Mouse (Mus musculus) inflammation-experienced regulatory T-cells, adult 6 months (primary cell): ENCODE results near the gene Sh2d2a. TPM values are rescaled to one million over a fixed set of nuclear protein-coding genes. Genes with fewer than 3 reads are reported as not detected.
"Not testable (repeated sequence)": the region's sequence is repeated elsewhere in the genome, so short reads cannot be mapped to it uniquely, and the experiment has no call there.

Experiments used
- ATAC-seq: one replicate; pipeline ENCODE4 v1.8.0; 2017
- polyA plus RNA-seq, 3 experiments: library from polyadenylated mRNA; unstranded; fragments of 100-300 nt; shearing (Covaris generic); gene quantifications; one replicate each; pipeline ENCODE4 v1.2.1; 2017

Sh2d2a gene
- 100 to 1,000 TPM; 231 to 280 (median 232) TPM for polyA plus RNA-seq

DNA sequence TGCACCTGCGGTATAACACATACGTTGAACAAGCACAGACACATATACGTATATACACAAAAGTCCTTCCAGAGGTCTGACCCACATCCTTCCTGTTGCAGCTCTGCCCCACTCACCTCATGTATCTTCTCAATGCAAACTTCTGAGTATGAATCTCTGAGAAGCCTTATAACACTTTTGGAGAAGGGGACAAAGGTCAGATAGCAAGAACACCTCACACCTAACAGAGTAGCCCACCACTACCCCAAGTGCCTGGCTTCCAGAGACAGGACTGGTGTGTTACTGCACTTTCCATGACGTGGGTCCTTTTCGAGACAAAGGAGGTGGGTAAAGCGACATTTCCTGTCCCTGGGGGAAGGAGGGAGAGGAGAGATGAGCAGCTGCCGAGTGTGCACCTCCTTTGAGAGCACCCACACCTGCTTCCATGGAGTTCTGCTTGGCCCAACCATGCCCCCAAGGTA, at the start of gene Sh2d2a:
Gene Sh2d2a, plus strand, starts transcription at position 106 of the 461 bp plus-strand sequence.
- peak; percentile 76 for ATAC-seq

DNA sequence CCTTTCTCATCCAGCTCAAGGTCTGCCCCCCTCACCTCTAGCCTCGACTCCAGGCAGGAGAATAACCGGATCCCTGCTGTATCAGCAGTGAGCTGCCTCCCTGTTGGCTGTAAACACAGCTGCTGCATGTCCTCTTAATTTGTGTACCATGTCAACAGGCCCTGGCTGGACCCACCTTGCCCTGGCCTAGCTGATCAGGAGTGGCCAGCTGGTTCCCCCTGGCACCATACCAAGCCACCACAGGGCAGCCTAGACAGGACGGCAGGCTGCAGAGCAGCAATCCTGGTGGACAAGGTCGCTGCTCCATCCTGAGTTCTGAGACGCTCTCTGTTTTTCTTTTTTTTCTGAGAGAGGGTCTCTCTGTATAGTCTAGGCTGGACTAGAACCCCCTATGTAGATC, 44.9 kb upstream of the Sh2d2a start:
- no peak for ATAC-seq

DNA sequence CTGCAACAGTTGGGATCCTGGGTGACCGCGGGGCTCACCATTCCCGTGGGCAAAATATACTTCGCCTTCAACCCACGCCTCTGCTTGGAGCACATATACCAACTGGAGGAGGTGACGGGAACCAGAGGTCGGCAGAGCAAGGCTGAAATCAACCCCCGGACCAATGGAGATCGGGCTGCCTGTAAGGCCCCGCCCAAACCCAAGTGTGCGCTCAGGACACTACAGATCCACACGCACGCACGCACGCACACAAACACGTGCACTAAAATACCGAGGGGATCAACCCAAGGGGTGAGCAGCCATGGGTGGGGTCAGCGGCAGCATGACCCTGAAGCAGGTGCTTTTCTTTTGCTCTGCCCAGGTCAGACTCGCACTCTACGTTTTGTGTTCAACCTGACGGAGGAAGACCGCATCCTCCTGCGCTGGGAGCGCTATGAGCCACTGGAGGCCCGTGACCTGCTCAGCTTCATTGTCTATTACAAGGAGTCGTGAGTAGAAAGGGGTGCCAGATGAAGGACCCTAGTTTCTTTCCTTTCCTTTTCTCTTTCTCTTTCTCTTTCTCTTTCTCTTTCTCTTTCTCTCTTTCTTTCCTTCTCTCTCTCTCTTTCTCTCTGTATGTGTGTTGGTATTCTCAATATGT, 42.4 kb upstream of the Sh2d2a start:
- peak; percentile 63 for ATAC-seq

DNA sequence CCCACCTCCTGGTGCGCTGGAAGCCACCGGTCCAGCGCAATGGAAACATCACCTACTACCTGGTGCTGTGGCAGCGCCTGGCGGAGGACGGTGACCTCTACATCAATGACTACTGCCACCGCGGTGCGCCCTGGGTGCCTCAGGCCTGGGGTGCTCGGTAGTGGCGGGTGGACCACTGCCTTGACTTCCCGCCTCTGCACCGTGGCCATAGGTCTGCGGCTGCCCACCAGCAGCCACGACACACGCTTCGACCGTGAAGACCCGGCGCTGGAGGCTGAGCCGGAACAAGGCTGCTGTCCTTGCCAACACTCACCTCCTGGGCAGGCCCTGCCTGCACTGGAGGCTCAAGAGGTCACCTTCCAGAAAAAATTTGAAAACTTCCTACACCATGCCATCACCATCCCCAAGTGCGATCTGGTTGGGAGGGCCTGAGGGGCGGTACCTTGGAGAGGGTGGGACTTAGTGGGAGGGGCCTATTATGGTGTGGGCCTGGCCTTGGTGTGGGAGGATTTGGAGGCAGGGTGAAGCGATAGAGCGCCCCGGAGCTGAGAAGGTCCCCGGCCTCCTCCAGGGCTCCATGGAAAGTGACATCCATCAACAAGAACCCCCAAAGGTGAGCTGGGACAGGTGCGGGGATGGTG, 37.1 kb upstream of the Sh2d2a start:
- no peak for ATAC-seq

DNA sequence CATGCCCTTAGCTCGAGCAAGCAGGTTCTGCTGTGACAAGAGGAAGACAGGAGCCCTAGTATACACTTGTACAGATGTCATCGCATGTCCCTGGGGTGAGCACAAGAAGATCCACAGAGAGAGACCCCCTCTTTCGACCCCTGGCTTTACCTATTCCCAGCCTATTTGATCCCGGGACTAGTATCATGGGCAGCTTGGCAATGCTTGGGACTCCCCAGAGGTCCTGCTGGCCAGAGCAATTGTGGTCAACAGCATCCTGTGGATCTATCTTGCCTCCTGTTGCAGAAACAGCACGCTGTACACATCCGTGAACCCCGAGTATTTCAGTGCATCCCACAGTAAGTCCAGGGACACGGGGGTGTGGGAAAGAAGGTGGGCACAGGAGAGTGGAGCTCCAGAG, 35.3 kb upstream of the Sh2d2a start:
- ATAC-seq = no peak

DNA sequence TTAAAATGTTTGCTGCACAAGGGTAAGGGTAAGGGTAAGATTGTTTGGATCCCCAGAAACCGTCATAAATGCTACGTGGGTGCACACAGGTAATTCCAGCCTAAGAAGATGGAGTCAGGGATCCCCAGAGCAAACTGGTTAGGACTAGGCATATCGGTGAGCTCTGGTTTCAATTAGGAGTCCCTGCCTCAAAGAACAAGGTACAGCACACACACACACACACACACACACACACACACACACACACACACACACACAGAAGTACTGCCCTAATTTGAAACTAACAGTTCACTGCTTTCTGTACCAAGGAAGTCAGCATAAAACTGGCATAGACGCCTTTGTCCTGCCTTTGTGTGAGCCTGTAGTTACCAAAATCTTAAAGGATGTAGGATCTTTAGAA, 34.1 kb upstream of the Sh2d2a start:
- no peak for ATAC-seq

DNA sequence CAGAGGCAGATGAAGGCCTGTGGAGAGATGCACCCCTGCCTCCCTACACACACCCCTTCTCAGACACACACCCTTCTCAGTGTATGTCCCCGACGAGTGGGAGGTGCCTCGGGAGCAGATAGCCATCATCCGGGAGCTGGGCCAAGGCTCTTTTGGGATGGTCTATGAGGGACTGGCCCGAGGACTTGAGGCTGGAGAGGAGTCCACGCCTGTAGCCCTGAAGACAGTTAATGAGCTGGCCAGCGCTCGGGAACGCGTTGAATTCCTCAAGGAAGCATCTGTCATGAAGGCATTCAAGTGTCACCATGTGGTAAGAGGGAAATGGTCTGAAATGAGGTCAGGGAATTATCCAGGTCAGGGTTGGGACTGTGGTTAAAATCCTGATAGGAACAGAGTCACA, 33.7 kb upstream of the Sh2d2a start:
- no peak for ATAC-seq

DNA sequence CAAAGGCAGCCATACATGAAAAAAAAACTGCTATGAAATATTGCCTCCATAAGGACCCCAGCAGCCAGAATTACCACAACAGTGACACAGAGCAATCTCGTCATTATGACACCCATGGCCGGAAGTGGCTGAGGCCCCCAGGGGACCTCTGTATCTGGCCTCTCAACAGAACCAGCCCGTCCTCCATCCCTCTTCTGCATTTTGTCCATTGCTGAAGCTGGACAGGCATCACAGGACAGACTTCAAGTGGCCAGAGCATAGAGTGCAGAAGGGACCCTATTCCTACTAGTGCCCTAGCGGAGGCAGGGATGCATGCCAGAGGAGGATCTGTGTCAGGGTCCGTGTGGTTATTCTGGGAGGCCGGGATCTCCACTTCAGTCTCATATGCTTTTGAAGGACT, 30.4 kb upstream of the Sh2d2a start:
- no peak for ATAC-seq

DNA sequence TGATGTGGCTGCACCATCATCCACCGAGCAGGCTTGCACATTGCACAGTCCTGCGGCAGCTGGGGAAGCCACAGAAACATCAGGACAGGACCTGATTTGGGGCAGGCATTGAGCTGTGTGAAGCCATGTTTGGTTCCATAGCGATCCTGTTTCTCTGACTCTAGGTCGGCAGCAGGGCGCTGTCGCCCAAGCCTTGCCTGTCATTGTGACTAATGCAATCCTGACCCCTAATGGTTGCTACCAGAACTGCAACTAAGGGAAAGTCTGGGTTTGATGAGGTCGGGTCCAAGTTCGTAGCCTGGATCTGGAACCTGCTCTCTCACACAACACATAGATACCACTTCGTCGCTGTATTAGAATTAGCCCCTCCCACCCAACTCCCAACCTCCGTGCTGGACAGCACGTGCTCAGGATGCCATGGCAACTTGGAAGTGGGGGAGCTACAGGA, 29.9 kb upstream of the Sh2d2a start:
- ATAC-seq = peak; percentile 78

DNA sequence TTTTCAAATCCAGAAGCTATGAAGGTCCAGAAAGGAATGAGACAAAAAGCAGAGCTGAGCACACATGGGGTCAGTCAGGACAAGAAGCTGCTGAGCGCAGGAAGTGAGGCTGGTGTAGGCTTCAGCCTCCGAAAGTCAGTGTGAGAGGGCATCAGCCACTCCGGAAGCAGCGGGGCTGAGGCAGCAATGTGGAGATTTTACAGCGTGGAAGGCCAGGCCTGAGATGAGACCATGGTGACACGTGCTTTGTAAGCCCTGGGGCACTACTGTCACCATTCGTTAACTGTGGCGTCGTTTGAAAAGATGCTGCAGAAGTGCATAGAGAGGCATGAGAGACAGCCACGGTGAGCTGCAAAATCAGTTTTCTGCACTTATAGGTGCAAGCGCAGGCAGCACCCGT, 28.3 kb upstream of the Sh2d2a start:
- no peak for ATAC-seq

DNA sequence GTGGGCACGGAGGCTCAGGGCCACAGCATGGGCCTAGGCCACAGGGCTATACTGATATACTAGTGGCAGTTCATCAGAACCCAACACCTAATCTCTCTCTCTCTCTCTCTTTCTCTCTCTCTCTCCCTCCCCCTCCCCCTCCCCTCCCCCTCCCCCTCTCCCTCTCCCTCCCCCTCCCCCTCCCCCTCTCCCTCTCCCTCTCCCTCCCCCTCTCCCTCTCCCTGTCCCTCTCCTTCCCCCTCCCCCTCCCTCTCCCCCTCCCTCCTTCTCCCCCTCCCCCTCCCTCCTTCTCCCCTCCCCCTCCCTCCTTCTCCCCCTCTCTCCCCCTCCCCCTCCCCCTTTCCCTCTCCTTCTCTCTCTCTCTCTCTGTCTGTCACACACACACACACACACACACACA, 22.3 kb upstream of the Sh2d2a start, which contains the start of gene Pear1:
Gene Pear1, minus strand, starts transcription at position 101 of the 400 bp plus-strand sequence.
- not testable (repeated sequence) for ATAC-seq

DNA sequence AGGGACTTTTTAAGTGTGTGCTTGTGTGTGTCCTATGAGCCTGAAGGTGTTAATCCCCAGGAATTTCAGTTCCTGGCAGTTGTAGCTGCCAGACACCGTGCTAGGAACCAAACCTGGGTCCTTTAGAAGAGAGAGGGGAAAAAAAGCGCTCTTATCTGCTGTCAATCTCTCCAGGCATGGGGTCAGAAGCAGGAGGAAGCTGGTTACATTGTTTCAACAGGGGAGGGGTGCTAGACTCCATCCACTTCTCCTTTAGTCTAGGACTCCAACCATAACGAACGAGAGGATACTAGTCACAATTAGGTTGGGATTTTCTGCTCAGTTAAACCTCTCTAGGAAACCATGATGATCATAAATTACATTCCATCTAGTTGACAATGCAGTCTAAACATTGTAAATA, 18.1 kb upstream of the Sh2d2a start:
- no peak for ATAC-seq

DNA sequence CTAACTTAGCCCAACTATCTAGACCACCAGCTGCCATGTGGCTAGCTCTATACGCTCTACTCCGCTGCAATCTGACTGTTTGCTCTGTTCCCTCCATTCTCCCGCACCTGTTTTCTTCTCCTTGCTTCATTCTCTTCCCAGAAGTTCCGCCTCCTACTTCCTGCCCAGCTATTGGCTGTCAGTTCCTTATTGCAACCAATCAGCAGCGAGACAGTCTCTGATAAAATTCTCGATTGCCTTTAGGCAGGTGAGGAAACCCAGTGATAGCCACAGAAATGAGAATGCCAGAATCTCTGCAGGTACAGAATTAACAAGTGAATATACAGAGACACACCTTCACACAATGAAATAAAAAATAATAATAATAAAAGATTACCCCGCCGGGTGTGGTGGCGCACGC, 17.5 kb upstream of the Sh2d2a start:
- ATAC-seq = no peak

DNA sequence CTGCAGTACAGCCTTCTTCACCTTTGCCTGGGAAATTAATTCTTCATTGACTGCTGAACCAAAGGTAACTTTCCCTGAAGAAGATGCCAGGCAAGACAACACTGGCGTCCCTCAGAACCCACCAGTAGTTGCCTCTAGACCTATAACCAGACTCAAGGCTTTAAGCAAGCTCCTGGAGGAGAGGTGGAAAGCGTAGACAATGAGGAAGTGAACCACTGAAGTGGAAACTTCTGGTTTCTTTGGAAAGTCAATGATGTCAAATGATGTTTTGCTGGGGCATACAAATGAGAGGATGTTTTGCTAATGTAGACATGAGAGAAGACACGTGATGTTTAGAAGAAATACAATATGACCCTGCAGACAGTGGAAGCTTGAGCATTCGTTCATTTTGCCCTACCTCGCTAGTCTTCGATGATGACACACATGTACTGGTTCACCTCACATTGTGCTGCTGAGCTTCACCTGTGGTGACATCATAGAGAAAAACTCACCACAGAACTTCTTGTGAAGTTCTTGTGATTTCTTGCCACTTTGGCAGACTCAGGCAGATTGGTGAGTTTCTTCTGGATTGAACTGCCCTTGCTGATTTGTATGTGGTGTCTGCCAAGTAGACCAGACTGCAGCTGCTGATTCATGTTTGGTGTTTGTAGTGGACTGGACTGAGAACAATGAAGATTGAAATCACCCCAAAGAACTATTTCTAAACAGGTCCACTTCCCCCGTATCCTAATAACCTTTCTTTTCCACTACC, 14.3 kb upstream of the Sh2d2a start:
- ATAC-seq = peak; percentile 84

DNA sequence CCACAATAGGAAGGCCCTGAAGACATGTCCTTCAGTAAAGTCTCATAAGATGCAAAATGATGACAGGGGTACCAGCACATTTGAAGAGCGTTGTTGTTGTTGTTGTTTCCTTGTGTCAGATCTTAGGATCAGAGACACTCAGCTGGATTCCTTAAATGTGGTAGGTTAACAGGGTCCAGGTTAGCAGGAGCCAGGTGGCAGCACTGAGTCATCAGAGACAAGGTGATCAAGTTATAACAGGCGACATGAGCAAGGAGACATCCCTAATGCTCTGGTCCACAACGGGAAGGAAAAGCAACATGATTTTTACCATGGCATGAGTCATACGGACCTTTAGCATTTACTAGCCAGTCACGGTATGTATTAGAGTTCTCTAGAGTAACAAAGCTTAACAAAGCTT, 13.1 kb upstream of the Sh2d2a start:
- no peak for ATAC-seq

DNA sequence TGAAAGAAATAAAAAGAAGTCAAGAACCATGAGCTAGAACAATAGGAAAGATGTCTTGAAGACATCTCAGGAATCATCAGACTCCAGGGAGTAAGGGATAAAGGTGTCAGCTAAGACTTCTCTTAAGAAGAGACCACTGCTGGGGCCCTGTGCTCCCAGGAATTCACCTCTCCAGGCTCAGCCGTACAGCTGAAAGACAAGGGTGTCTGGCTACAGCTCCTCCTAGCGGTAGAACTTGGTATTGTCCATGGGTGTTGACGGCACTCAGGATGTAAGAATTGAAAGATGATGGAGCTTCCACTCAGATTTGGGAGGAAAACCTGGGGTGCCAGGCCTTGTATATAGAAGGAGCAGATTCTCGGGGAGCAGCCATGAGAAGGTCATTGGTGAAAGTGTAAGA, 7.9 kb upstream of the Sh2d2a start:
- ATAC-seq = peak; percentile 78

DNA sequence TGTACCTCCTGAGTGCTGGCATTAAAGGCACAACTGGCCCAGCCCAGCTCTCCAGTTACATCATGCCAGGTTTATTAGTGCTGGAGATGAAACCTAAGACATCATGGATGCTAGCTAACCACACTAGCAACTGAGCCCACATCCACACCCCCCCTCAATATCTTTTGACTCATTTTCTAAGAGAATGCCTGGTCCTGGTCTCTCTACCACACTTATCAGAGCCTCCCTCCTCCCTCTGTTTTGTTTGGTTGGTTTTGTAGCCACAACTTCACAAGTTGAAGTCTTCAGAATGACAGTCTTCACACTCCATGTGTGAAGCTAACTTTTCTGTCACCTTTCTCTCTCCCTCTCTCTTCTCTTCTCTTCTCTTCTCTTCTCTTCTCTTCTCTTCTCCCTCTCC, 5.7 kb upstream of the Sh2d2a start:
- no peak for ATAC-seq

DNA sequence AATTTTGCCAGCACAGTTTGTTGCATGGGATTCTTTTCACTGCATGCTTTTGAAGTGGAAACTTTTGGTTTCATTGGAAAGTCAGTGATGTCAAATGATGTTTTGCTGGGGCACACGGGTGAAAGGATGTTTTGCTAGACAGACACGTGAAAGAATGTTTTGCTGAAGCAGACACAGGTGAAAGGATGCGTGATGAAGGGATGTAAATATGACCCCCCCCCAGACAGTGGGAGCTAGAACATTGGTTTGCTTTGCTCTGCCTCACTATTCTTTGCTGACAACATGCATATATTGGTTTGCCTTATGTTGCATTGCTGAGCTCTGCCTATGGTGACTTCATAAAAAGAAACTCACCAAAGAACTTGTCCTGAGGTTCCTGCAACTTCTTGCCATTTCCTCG, 1.6 kb upstream of the Sh2d2a start:
- ATAC-seq = no peak

DNA sequence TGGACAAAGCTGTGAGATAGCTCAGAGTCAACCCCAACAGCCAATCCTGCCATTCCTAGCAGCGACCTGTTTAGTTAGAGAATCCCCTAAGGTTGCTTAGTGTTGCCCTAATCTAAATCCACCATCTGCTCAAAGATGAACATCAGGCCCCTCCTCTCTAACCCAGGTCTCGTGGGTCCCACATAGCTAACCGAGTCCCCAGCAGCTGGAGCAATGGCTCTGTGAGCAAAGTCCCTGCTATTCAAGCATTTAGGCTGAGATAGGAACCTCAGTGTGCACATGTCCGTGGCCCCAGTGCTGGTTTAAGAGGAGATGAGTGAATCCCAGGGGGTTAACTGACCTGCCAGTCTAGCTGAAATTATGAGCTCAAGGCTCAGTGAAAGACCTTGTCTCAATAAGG, 369 bp upstream of the Sh2d2a start:
- peak; percentile 1 for ATAC-seq

DNA sequence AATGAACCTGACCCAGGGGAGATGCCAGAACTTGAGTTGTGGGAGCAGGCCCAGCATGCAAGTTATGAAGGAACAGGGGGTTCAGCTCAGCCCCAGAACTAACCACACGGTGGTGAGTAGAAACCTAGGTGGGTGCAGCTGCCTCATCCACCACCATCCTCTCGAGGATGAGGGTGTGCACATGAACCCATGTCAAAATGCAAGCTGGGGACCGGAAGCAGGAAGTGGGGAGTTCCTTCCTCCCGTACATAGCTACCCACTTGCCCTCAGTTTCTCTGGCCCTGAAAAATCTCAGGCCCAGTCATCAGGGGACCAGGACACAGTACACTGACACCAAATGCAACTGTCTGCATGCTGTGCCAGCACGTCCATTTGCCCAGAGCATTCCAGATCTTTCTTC, 1.1 kb downstream of the Sh2d2a start:
- ATAC-seq = peak; percentile 53

DNA sequence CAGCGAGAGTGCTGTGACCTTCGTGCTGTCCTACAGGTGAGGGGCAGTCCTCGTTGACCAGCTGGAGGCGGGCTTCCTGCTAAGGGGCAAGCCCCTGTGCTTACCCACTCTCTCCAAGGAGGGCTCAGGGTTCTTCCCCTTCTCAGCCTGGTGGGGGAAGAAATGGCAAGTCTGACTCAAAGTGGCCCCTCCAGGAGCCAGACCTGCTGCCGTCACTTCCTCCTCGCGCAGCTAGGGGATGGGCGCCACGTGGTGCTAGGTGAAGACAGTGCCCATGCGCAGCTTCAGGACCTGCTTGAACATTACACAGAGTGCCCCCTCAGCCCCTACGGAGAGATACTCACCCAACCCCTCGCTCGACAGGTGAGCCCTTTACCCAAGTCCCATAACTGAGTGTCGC, 2.6 kb downstream of the Sh2d2a start:
- no peak for ATAC-seq

DNA sequence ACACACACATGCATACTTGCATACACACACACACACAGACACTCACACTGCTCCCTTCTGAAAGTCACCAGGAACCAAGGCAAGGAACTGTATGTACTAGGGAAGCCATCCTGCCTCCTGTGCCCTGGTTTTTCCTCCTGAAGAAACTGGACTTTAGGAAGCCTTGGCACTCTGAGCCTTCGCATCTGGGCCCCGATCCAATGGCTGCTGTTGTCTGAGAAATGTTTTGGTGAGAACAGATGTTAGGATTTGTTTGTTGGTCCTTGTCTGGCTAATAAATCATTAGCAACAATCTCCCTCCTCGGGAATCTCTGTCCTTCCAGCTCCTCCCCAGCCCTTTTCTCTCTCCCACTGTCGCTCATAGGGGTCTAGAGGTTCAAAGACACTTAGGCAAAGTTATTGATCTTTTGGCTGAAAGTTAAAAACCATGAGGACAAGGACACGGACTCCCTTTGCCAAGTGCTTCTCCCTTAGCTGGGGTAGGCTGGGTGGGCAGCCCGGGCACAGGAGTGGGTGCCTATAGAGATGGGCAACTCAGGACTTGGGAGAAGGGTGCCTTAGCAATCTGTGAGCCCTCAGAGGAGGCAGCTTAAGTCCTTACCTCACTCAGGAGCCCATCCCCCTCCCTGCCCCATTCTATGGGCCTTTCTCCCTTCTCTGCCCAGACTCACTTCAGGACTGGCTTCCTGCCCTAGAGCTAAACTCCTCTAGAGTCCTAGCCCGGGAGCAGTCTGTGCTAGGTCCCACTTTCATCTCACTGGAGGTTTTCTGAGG, 8.4 kb downstream of the Sh2d2a start:
- no peak for ATAC-seq

DNA sequence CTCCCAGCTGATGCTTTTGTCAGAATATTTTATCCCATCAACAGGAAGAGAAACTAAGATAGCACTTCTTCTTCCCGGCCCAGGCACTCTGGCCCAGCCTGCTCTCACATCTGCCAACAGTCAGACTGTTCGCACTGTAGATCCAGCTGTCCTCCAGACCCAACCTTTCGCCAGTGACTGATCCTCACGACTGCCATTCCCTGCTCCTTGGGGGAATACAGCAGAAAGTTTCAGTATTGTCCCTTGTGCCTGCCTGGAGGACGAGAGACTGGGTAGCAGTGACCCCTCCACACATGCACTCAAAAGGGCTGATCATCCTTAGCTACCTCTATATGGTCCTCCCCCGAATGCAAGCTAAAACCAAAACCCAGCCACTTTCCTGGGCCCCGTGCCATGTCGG, 9.4 kb downstream of the Sh2d2a start:
- no peak for ATAC-seq
